Mouse (Mus musculus) hematopoietic multipotent progenitor cell, adult 10-12 weeks (in vitro differentiated cells): ENCODE measurements around the gene Gm20903. TPM values are rescaled to one million over a fixed set of nuclear protein-coding genes. Genes with fewer than 3 reads are reported as not detected.

Source experiments
- polyA plus RNA-seq: library from polyadenylated mRNA; stranded (reverse); fragments of >175 nt; gene quantifications from 2 replicates; pipeline ENCODE4 v1.2.3, GENCODE M21; 2012; ENCODE audit warnings: low replicate concordance

Gm20903 gene
- not detected in 2 replicates for polyA plus RNA-seq

GRCm38 (mm10) chrY:73669015-73669414 lies at the start of gene Gm20903:
Gene Gm20903, plus strand, starts transcription at chrY:73669315.

